Mouse (Mus musculus): ENCODE results near the gene Spon1. TPM values are rescaled to one million over a fixed set of nuclear protein-coding genes. Genes with fewer than 3 reads are reported as not detected.

The Spon1 gene
- total and polyA plus RNA-seq, 3 experiments: 8.3 to 11.8 (median 11.5) TPM

DNA sequence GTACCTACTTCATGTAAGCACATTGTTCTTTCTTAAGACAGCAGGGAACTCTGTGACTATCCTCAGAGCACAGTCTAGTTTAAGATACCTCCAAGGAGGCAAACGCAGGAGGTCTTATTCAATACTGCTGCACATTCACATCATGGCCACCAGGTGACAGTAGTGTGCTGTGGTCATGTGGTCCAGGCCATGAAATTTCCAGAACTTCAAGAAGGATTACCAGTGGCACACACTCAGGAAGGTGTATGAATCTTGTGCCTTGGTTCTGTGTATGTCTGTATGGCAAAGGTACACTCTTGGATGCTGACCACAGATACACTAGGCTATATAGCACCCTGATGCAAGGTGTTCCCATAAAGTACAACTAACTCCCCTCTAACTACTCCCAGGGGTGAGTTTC is 6.6 kb upstream of the Spon1 start:
- Histone ChIP-seq H3K27ac (no peak overlapping the region), H3K4me3 (no peak overlapping the region), H3K4me1 (ENCODE audit: control insufficient read depth, insufficient read depth, low read length) (no peaks in the 10 kb centered on the region), H3K79me2 (replicated peaks; ENCODE audit: control insufficient read depth, insufficient read depth, low read length) (no peaks in the 10 kb centered on the region), H3K27me3 (ENCODE audit: control insufficient read depth, insufficient read depth, low read length) (no peaks in the 10 kb centered on the region), H3K9ac (ENCODE audit: low read depth, low read length) (no peak overlapping the region), H3K36me3 (ENCODE audit: control insufficient read depth, insufficient read depth, low read length) (no peaks in the 10 kb centered on the region)
- intact Hi-C loops (cut with DNase I): loop anchor here (1.0 kb wide), 1 partner anchor 261 kb away; no protein-coding TSS in a partner anchor
- WGBS: 6% methylated on average over 1 of the region's 1 CpGs
- peak; percentile 38 to 40 for DNase-seq
- TF ChIP-seq POLR2A (IDR thresholded peaks at IDR 0.05; ENCODE audit: insufficient read depth, low read depth, low read length): no peak
- peak; percentile 91 for TF ChIP-seq EP300 (IDR thresholded peaks at IDR 0.05; ENCODE audit: insufficient read depth, low read depth, low read length)

DNA sequence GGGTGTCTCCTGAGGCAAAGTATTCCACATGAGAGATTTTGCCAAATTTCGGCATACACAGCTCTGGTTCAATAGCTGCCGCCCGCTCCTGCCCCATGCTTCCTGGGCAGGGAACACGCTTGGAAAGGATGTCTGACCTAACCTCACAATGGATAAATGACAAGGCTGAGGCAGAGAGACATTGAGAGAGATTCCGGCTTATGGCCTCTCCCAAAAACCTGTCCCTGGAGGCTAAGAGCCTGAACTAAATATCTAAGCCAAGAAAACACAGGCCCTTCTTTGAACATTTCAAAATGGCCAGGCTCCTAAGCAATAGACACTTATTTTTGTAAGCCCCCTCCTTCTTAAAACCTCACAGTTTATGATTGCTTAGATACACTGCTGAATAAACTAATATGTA is 665 bp upstream of the Spon1 start:
- no peak overlapping the region for H3K4me3 ChIP-seq
- H3K36me3 ChIP-seq (ENCODE audit: control insufficient read depth, insufficient read depth, low read length): no peaks in the 10 kb centered on the region
- no peak overlapping the region for H3K9ac ChIP-seq (ENCODE audit: low read depth, low read length)
- WGBS: 81% methylated on average over 5 of the region's 5 CpGs
- H3K79me2 ChIP-seq (replicated peaks; ENCODE audit: control insufficient read depth, insufficient read depth, low read length): no peaks in the 10 kb centered on the region
- TF ChIP-seq EP300 (IDR thresholded peaks at IDR 0.05; ENCODE audit: insufficient read depth, low read depth, low read length) (no peak), CTCF (IDR thresholded peaks at IDR 0.05) (no peak), POLR2A (IDR thresholded peaks at IDR 0.05; ENCODE audit: insufficient read depth, low read depth, low read length) (no peak)
- peaks cover 3% of the 10 kb centered on the region; the same call in 1 of the 2 replicates for H3K4me1 ChIP-seq (ENCODE audit: control insufficient read depth, insufficient read depth, low read length)
- intact Hi-C loops (cut with DNase I): loop anchor here (5.0 to 10.0 kb wide), 3 partner anchors 150 to 450 kb away; no protein-coding TSS in a partner anchor
- H3K27me3 ChIP-seq (ENCODE audit: control insufficient read depth, insufficient read depth, low read length): peaks cover 3% of the 10 kb centered on the region; the same call in 1 of the 2 replicates
- no peak for DNase-seq
- H3K27ac ChIP-seq: no peak overlapping the region

DNA sequence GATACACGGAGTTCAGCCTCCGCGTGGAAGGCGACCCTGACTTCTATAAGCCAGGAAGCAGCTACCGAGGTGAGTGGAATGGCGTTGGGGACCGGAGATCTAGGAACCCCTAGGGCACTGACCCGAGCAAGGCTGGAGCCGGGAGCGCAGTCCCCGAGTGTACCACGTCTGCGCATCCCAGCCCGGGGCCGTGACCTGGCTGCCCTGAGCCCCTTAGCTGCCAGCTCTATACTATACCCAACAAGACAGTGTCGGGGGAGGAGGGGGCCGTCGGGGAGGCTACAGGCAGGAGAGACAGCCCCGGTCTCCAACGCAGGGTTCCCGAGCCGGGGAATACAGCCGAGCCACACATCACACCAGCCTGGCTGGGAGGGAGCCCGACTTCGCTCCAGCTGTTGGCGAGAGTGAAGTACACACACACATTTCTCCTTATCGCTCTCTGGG is 722 bp downstream of the Spon1 start:
- no peaks in the 10 kb centered on the region for H3K36me3 ChIP-seq (ENCODE audit: control insufficient read depth, insufficient read depth, low read length)
- peaks cover 3% of the 10 kb centered on the region; the same call in 1 of the 2 replicates for H3K27me3 ChIP-seq (ENCODE audit: control insufficient read depth, insufficient read depth, low read length)
- H3K27ac ChIP-seq: peak overlapping the region; percentile 53
- intact Hi-C loops (cut with DNase I): loop anchor here (5.0 to 10.0 kb wide), 3 partner anchors 152 to 448 kb away; no protein-coding TSS in a partner anchor
- H3K9ac ChIP-seq (ENCODE audit: low read depth, low read length): peak overlapping the region; percentile 67
- H3K4me1 ChIP-seq (ENCODE audit: control insufficient read depth, insufficient read depth, low read length): peaks cover 3% of the 10 kb centered on the region; the same call in 1 of the 2 replicates
- no peaks in the 10 kb centered on the region for H3K79me2 ChIP-seq (replicated peaks; ENCODE audit: control insufficient read depth, insufficient read depth, low read length)
- peak in 1 of 2 experiments; percentile 18 for DNase-seq
- TF ChIP-seq POLR2A (IDR thresholded peaks at IDR 0.05; ENCODE audit: insufficient read depth, low read depth, low read length) (no peak), CTCF (IDR thresholded peaks at IDR 0.05) (no peak), EP300 (IDR thresholded peaks at IDR 0.05; ENCODE audit: insufficient read depth, low read depth, low read length) (no peak)
- H3K4me3 ChIP-seq: peak overlapping the region; percentile 54
- 9% methylated on average over 27 of the region's 27 CpGs for WGBS

DNA sequence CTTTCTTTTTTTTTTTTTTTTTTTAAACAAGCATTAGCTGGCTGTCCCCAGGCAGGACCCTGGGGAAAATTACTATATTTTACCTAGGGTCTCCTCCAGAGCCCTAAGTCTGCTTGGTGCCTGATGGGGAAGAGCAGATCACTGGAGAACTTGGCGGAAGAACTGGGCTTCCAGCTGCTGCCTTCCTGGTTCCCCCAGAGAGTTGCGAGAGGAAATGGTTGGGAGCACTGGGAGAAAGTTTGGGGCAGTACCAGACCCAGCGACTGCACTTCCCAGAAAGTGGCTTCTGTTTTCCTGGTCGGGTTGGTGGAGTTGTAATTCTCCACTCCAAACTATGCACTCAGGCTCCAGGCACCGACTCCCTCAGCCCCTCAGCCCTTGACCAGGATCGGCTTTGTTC is 1.7 kb downstream of the Spon1 start:
- intact Hi-C loops (cut with DNase I): loop anchor here (5.0 to 10.0 kb wide), 3 partner anchors 153 to 447 kb away; no protein-coding TSS in a partner anchor
- H3K27me3 ChIP-seq (ENCODE audit: control insufficient read depth, insufficient read depth, low read length): peaks cover 3% of the 10 kb centered on the region; the same call in 1 of the 2 replicates
- no peaks in the 10 kb centered on the region for H3K36me3 ChIP-seq (ENCODE audit: control insufficient read depth, insufficient read depth, low read length)
- H3K9ac ChIP-seq (ENCODE audit: low read depth, low read length): no peak overlapping the region
- DNase-seq: peak; percentile 31 to 36
- no peak overlapping the region; the same call in 1 of the 2 replicates for H3K27ac ChIP-seq
- WGBS: 29% methylated on average over 6 of the region's 6 CpGs
- peaks cover 3% of the 10 kb centered on the region; the same call in 1 of the 2 replicates for H3K4me1 ChIP-seq (ENCODE audit: control insufficient read depth, insufficient read depth, low read length)
- H3K79me2 ChIP-seq (replicated peaks; ENCODE audit: control insufficient read depth, insufficient read depth, low read length): no peaks in the 10 kb centered on the region
- H3K4me3 ChIP-seq: no peak overlapping the region
- TF ChIP-seq POLR2A (IDR thresholded peaks at IDR 0.05; ENCODE audit: insufficient read depth, low read depth, low read length) (no peak), CTCF (IDR thresholded peaks at IDR 0.05) (no peak), EP300 (IDR thresholded peaks at IDR 0.05; ENCODE audit: insufficient read depth, low read depth, low read length) (no peak)

GRCm38 (mm10) chr7:113768174-113768935 is 2.6 kb downstream of the Spon1 start:
- H3K27ac ChIP-seq: no peak overlapping the region
- H3K9ac ChIP-seq (ENCODE audit: low read depth, low read length): peak overlapping the region; percentile 33; the same call in 1 of the 2 replicates
- no peak overlapping the region for H3K4me3 ChIP-seq
- peaks cover 3% of the 10 kb centered on the region; the same call in 1 of the 2 replicates for H3K4me1 ChIP-seq (ENCODE audit: control insufficient read depth, insufficient read depth, low read length)
- intact Hi-C loops (cut with DNase I): loop anchor here (5.0 to 10.0 kb wide), 3 partner anchors 154 to 446 kb away; no protein-coding TSS in a partner anchor
- no peak for DNase-seq
- H3K27me3 ChIP-seq (ENCODE audit: control insufficient read depth, insufficient read depth, low read length): peaks cover 3% of the 10 kb centered on the region; the same call in 1 of the 2 replicates
- H3K36me3 ChIP-seq (ENCODE audit: control insufficient read depth, insufficient read depth, low read length): no peaks in the 10 kb centered on the region
- WGBS: 62% methylated on average over 6 of the region's 6 CpGs
- no peaks in the 10 kb centered on the region for H3K79me2 ChIP-seq (replicated peaks; ENCODE audit: control insufficient read depth, insufficient read depth, low read length)
- TF ChIP-seq EP300 (IDR thresholded peaks at IDR 0.05; ENCODE audit: insufficient read depth, low read depth, low read length) (0 out of 2 replicates have a peak, but pooled peaks have one; percentile 12), POLR2A (IDR thresholded peaks at IDR 0.05; ENCODE audit: insufficient read depth, low read depth, low read length) (no peak)

All from heart, adult 2 months (tissue).